Mouse (Mus musculus) brain, embryonic 14.5 days (tissue): ENCODE data around the gene Atf7.

Experiments
- CTCF ChIP-seq: fragments of 200-500 bp; IDR thresholded peaks from 2 replicates; pipeline ENCODE4 v1.5.1; 2012; ENCODE audit warnings: inconsistent platforms, mild to moderate bottlenecking, moderate library complexity, borderline replicate concordance; ENCODE audit not compliant: insufficient read depth, insufficient read length; ENCODE audit errors: extremely low read depth
- POLR2A ChIP-seq: fragments of 200-500 bp; IDR thresholded peaks from 2 replicates; pipeline ENCODE4 v1.6.1; 2012; ENCODE audit warnings: mild to moderate bottlenecking, inconsistent platforms, borderline replicate concordance; ENCODE audit not compliant: poor library complexity, insufficient read depth, insufficient read length, severe bottlenecking; ENCODE audit errors: extremely low read depth

- TF ChIP-seq POLR2A (no peak), CTCF (no peak)
Observed at GRCm38 (mm10) chr15:102505770-102506463, 119.3 kb downstream of the Atf7 start.
